Mouse (Mus musculus): ENCODE data around the gene Phactr4. TPM values are rescaled to one million over a fixed set of nuclear protein-coding genes. Genes with fewer than 3 reads are reported as not detected.
A peak's percentile ranks its signal among the peaks of the same experiment; 100 is the strongest.
"Not testable (repeated sequence)": the region's sequence is repeated elsewhere in the genome, so short reads cannot be mapped to it uniquely, and the experiment has no call there.

Phactr4 gene
- total RNA-seq, 2 experiments from 2014 or later: 8.3 to 11.3 TPM

- intact Hi-C loops (cut with DNase I): loop anchor here (2.0 kb wide), 1 partner anchor 42 kb away; the partner anchor contains the start of gene Med18
- no peak for DNase-seq (ENCODE audit: low spot score in 2 of 2)
Observed at GRCm38 (mm10) chr4:132420471-132420870, 1.8 kb downstream of the Phactr4 start.

GRCm38 (mm10) chr4:132415966-132416365 is 6.3 kb downstream of the Phactr4 start:
- intact Hi-C loops (cut with DNase I): no loop called here
- no peak for DNase-seq (ENCODE audit: low spot score in 2 of 2)

- DNase-seq (ENCODE audit: low spot score in 2 of 2): not testable (repeated sequence)
- intact Hi-C loops (cut with DNase I): loop anchor here (5.0 kb wide), 2 partner anchors 61 to 121 kb away; partner anchors contain the start of gene Rcc1
Observed at GRCm38 (mm10) chr4:132413257-132413656, 9.0 kb downstream of the Phactr4 start.

- intact Hi-C loops (cut with DNase I): loop anchor here (5.0 kb wide), 2 partner anchors 59 to 119 kb away; partner anchors contain the start of gene Rcc1
- DNase-seq (ENCODE audit: low spot score in 2 of 2): peak in 1 of 2 experiments; percentile 12
Observed at GRCm38 (mm10) chr4:132411322-132412094, 10.8 kb downstream of the Phactr4 start.

- no peak for DNase-seq (ENCODE audit: low spot score in 2 of 2)
- intact Hi-C loops (cut with DNase I): loop anchor here (5.0 kb wide), 2 partner anchors 57 to 117 kb away; partner anchors contain the start of gene Rcc1
Observed at GRCm38 (mm10) chr4:132409587-132410229, 12.6 kb downstream of the Phactr4 start.

- DNase-seq (ENCODE audit: low spot score in 2 of 2): no peak
- intact Hi-C loops (cut with DNase I): no loop called here
Observed at GRCm38 (mm10) chr4:132406393-132407189, 15.7 kb downstream of the Phactr4 start.

GRCm38 (mm10) chr4:132404588-132404987 is 17.7 kb downstream of the Phactr4 start:
- intact Hi-C loops (cut with DNase I): no loop called here
- no peak for DNase-seq (ENCODE audit: low spot score in 2 of 2)

GRCm38 (mm10) chr4:132403063-132403660 is 19.1 kb downstream of the Phactr4 start:
- intact Hi-C loops (cut with DNase I): no loop called here
- peak in 1 of 2 experiments; percentile 47 for DNase-seq (ENCODE audit: low spot score in 2 of 2)

GRCm38 (mm10) chr4:132401016-132401415 is 21.3 kb downstream of the Phactr4 start:
- intact Hi-C loops (cut with DNase I): no loop called here
- no peak for DNase-seq (ENCODE audit: low spot score in 2 of 2)

GRCm38 (mm10) chr4:132398863-132399262 is 23.4 kb downstream of the Phactr4 start:
- intact Hi-C loops (cut with DNase I): no loop called here
- no peak for DNase-seq (ENCODE audit: low spot score in 2 of 2)

- intact Hi-C loops (cut with DNase I): no loop called here
- peak in 1 of 2 experiments; percentile 17 for DNase-seq (ENCODE audit: low spot score in 2 of 2)
Observed at GRCm38 (mm10) chr4:132398045-132398774, 24.1 kb downstream of the Phactr4 start.

GRCm38 (mm10) chr4:132397120-132397519 is 25.2 kb downstream of the Phactr4 start:
- intact Hi-C loops (cut with DNase I): no loop called here
- DNase-seq (ENCODE audit: low spot score in 2 of 2): no peak

- no peak for DNase-seq (ENCODE audit: low spot score in 2 of 2)
- intact Hi-C loops (cut with DNase I): no loop called here
Observed at GRCm38 (mm10) chr4:132396251-132396650, 26.0 kb downstream of the Phactr4 start.

- DNase-seq (ENCODE audit: low spot score in 2 of 2): no peak
- intact Hi-C loops (cut with DNase I): no loop called here
Observed at GRCm38 (mm10) chr4:132391063-132391740, 31.1 kb downstream of the Phactr4 start.

- DNase-seq (ENCODE audit: low spot score in 2 of 2): no peak
- intact Hi-C loops (cut with DNase I): no loop called here
Observed at GRCm38 (mm10) chr4:132389302-132389701, 33.0 kb downstream of the Phactr4 start.

GRCm38 (mm10) chr4:132387617-132388016 is 34.7 kb downstream of the Phactr4 start:
- intact Hi-C loops (cut with DNase I): no loop called here

GRCm38 (mm10) chr4:132386846-132387245 is 35.4 kb downstream of the Phactr4 start:
- intact Hi-C loops (cut with DNase I): no loop called here

More at GRCm38 (mm10) chr4:132387617-132388016, 34.7 kb downstream of the Phactr4 start:
- no peak for DNase-seq (ENCODE audit: low spot score in 2 of 2)

GRCm38 (mm10) chr4:132385771-132386410 is 36.4 kb downstream of the Phactr4 start:
- DNase-seq (ENCODE audit: low spot score in 2 of 2): no peak
- intact Hi-C loops (cut with DNase I): no loop called here

More at GRCm38 (mm10) chr4:132386846-132387245, 35.4 kb downstream of the Phactr4 start:
- no peak for DNase-seq (ENCODE audit: low spot score in 2 of 2)

Measured in left cerebral cortex, postnatal 25 days (tissue).